Mouse (Mus musculus) forebrain, embryonic 11.5 days (tissue): Measurements from ENCODE around the gene Inpp5k. TPM values are rescaled to one million over a fixed set of nuclear protein-coding genes. Genes with fewer than 3 reads are reported as not detected.

Experiments
- ATAC-seq: fragments of 200-750 bp; cut with Nextera tagmentation; replicated peaks from 2 replicates; pipeline ENCODE4 v1.8.0; 2017; ENCODE audit warnings: moderate TSS enrichment; ENCODE audit not compliant: low FRiP score
- DNase-seq: peaks from one replicate; pipeline ENCODE4 v3.0.0-alpha.2; 2017; ENCODE audit warnings: low spot score
- H3K27ac ChIP-seq: fragments of 300-500 bp; sonication (generic); 2 replicates; pipeline ENCODE4 v1.5.1; 2014; ENCODE audit warnings: low read depth, low read length
- H3K27me3 ChIP-seq: fragments of 300-500 bp; sonication (generic); 2 replicates; pipeline ENCODE4 v1.6.1; 2014; ENCODE audit warnings: mild to moderate bottlenecking, low read length, mixed read lengths; ENCODE audit not compliant: control insufficient read depth, insufficient read depth
- H3K36me3 ChIP-seq: fragments of 300-500 bp; sonication (generic); 2 replicates; pipeline ENCODE4 v1.6.1; 2014; ENCODE audit warnings: mild to moderate bottlenecking, low read length, moderate library complexity, mixed read lengths; ENCODE audit not compliant: control insufficient read depth, insufficient read depth
- H3K4me1 ChIP-seq: fragments of 300-500 bp; sonication (generic); replicated peaks from 2 replicates; pipeline ENCODE4 v1.6.1; 2014; ENCODE audit warnings: low read length, mixed read lengths; ENCODE audit not compliant: control insufficient read depth, insufficient read depth
- H3K4me2 ChIP-seq: fragments of 300-500 bp; sonication (generic); 2 replicates; pipeline ENCODE4 v1.6.1; 2014; ENCODE audit warnings: low read depth, mild to moderate bottlenecking, low read length, moderate library complexity, mixed read lengths; ENCODE audit not compliant: severe bottlenecking
- H3K4me3 ChIP-seq: fragments of 300-500 bp; sonication (generic); 2 replicates; pipeline ENCODE4 v1.5.1; 2014; ENCODE audit warnings: low read depth, low read length
- H3K9ac ChIP-seq: fragments of 300-500 bp; sonication (generic); 2 replicates; pipeline ENCODE4 v1.6.1; 2014; ENCODE audit warnings: low read length
- H3K9me3 ChIP-seq: fragments of 300-500 bp; sonication (generic); 2 replicates; pipeline ENCODE4 v1.6.1; 2016; ENCODE audit warnings: low read length, mixed read lengths; ENCODE audit not compliant: control insufficient read depth
- WGBS: fragments of 180-500 bp; shearing (Covaris S2); extraction: QIAGEN DNeasy Blood & Tissue Kit; methylation state at CpG from one replicate; pipeline ENCODE4 v1.1.7; 2014; 5-methylcytosine and 5-hydroxymethylcytosine counted together
- polyA plus RNA-seq: library from polyadenylated mRNA; unstranded; fragments of >200 nt; fragmentation: Nextera tagmentation; extraction: Ambion mirVana; gene quantifications from 2 replicates; pipeline ENCODE4 v1.2.1, GENCODE M21; 2014

The Inpp5k gene
- polyA plus RNA-seq, 1 experiment from 2014 or later: 20.8 TPM

DNA sequence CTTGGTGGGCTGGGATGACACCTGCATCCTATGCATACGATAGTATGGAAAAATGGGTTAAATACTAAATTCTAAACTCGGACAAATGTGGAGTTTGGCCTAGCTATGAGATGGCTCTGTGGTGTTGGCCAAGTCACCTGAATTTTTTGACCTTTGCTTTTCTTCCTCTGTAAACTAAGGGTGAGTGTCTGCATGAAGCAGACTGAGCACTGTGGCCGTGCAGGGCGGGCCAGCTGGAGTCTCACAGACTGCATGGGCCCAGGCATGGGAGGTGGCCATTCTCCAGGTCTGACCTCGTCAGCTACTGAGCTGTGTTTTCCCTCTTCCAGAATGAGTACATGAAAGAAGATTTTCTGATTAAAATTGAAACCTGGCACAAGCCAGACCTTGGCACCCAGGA, 22.0 kb upstream of the Inpp5k start:
- 94% methylated on average over 5 of the region's 5 CpGs for WGBS
- Histone ChIP-seq H3K9ac (no peak overlapping the region), H3K36me3 (no peaks in the 10 kb centered on the region), H3K4me2 (no peak overlapping the region), H3K27me3 (no peaks in the 10 kb centered on the region), H3K9me3 (no peaks in the 10 kb centered on the region), H3K4me1 (no peaks in the 10 kb centered on the region), H3K4me3 (no peak overlapping the region), H3K27ac (no peak overlapping the region)
- DNase-seq (no peak), ATAC-seq (no peak)

DNA sequence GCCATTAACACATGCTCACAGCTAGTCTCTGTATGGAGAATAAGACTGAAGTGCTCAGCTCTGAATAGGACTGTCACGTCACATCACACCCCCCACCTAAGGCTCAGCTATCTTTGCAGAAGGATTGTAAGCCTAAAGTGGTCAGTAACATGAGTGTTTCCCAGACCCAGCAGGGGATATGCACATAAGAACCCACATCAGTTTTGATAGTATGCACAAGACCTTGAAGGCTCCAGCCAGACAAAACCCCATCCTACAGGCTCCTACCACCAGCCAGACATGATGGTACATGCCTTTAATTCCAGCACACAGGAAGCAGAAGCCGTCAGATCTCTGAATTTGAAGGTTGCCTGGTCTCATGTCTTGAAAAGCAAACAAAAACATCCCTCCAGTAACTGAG, 20.8 kb upstream of the Inpp5k start:
- ATAC-seq: no peak
- Histone ChIP-seq H3K27ac (no peak overlapping the region), H3K9me3 (no peaks in the 10 kb centered on the region), H3K36me3 (no peaks in the 10 kb centered on the region), H3K4me3 (no peak overlapping the region), H3K27me3 (no peaks in the 10 kb centered on the region), H3K4me2 (no peak overlapping the region), H3K4me1 (no peaks in the 10 kb centered on the region), H3K9ac (no peak overlapping the region)
- DNase-seq: no peak
- 90% methylated on average over 2 of the region's 2 CpGs for WGBS

DNA sequence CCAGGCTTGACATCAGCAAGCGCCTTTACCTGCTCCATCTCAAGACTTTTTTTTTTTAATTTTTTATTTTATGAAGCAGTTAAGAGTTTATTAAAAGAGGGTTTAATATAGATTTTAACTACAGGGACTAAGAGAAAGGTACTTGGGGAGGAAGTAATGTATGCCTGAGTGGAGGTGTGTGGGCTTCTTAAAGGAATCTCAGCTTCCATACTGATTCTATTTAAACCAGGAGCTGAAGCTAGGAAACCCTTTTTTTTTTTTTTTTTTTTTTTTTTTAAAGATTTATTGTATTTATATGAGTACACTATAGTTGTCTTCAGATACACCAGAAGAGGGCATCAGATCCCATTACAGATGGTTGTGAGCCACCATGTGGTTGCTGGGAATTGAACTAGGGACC, 16.0 kb upstream of the Inpp5k start:
- Histone ChIP-seq H3K4me3 (no peak overlapping the region), H3K36me3 (no peaks in the 10 kb centered on the region; the same call in 1 of the 2 replicates), H3K9me3 (no peaks in the 10 kb centered on the region), H3K9ac (no peak overlapping the region), H3K4me1 (no peaks in the 10 kb centered on the region), H3K27ac (no peak overlapping the region), H3K27me3 (no peaks in the 10 kb centered on the region), H3K4me2 (no peak overlapping the region)
- DNase-seq (no peak), ATAC-seq (no peak)
- WGBS: 98% methylated on average over 1 of the region's 1 CpGs

DNA sequence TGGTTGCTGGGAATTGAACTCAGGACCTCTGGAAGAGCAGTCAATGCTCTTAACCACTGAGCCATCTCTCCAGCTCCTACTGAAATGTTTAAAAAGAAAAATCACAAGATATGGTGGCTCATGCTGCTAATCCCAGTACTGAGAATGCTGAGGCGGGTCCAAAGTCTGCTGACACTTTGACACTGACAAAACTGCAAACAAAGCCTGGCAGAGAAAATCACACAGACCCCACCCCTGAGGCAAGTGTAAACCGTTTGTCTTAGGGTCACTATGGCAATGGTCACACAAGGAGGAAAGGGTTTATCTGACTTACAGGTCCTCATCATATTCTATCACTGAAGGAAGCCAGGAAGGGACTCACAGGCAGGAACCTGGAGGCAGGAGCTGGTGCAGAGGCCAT, 15.2 kb upstream of the Inpp5k start:
- Histone ChIP-seq H3K4me3 (no peak overlapping the region), H3K9me3 (no peaks in the 10 kb centered on the region), H3K4me1 (no peaks in the 10 kb centered on the region), H3K9ac (no peak overlapping the region), H3K27me3 (no peaks in the 10 kb centered on the region), H3K27ac (no peak overlapping the region), H3K4me2 (no peak overlapping the region), H3K36me3 (no peaks in the 10 kb centered on the region; the same call in 1 of the 2 replicates)
- ATAC-seq (no peak), DNase-seq (no peak)
- WGBS: 90% methylated on average over 2 of the region's 2 CpGs

DNA sequence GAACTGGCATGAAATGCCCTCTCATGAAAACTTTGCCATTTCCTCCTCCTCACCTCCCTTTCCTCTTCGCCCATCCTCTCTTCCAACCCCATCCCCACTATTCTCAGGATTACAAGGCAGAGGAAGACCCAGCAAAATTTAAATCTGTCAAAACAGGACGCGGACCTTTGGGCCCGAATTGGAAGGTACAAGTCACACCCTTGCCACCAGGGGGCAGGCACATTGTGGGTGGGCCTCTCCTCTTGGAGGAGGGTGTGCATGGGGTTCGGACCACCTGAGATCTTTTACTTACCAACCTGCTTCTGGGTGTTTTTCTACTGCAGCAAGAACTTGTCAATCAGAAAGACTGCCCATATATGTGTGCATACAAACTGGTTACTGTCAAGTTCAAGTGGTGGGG, 11.7 kb upstream of the Inpp5k start:
- no peaks in the 10 kb centered on the region for H3K27me3 ChIP-seq
- no peaks in the 10 kb centered on the region for H3K9me3 ChIP-seq
- DNase-seq: no peak
- H3K36me3 ChIP-seq: no peaks in the 10 kb centered on the region; the same call in 1 of the 2 replicates
- no peaks in the 10 kb centered on the region for H3K4me1 ChIP-seq
- WGBS: 83% methylated on average over 5 of the region's 5 CpGs
- H3K27ac ChIP-seq: no peak overlapping the region
- no peak overlapping the region for H3K4me2 ChIP-seq
- H3K9ac ChIP-seq: no peak overlapping the region
- no peak for ATAC-seq
- no peak overlapping the region for H3K4me3 ChIP-seq

DNA sequence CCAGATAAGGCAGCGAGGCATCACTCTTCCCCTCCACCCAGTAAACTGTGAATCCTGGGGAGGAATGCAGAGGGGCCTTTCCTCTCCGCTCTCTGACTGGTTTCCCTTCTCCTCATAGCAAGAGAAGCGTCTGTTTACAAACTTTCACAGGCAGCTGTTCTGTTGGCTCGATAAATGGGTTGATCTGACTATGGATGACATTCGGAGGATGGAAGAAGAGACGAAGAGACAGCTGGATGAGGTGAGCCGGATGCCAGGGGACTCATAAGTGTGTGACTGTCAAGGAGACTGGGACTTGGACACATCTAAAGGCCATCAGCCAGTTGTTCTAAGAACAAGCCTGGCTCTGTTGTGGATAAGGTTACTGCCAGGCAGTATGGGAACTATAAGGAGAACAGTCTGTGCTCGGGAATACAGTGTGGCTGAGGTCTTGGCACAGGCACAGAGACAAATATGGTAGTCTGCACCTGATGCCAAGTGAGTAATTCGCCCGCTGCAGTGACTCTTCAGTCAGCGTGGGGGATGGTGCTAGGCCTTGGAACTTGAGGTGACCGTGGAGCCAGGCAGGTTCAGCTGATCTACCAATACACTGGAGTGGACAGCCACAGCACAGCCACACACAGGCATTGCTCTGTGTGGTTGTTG, 10.5 kb upstream of the Inpp5k start:
- ATAC-seq: no peak
- H3K4me1 ChIP-seq: no peaks in the 10 kb centered on the region
- H3K4me2 ChIP-seq: no peak overlapping the region
- no peak overlapping the region for H3K4me3 ChIP-seq
- no peak overlapping the region for H3K9ac ChIP-seq
- H3K27me3 ChIP-seq: no peaks in the 10 kb centered on the region
- WGBS: 91% methylated on average over 12 of the region's 12 CpGs
- no peaks in the 10 kb centered on the region; the same call in 1 of the 2 replicates for H3K36me3 ChIP-seq
- no peak overlapping the region for H3K27ac ChIP-seq
- no peaks in the 10 kb centered on the region for H3K9me3 ChIP-seq
- DNase-seq: no peak

DNA sequence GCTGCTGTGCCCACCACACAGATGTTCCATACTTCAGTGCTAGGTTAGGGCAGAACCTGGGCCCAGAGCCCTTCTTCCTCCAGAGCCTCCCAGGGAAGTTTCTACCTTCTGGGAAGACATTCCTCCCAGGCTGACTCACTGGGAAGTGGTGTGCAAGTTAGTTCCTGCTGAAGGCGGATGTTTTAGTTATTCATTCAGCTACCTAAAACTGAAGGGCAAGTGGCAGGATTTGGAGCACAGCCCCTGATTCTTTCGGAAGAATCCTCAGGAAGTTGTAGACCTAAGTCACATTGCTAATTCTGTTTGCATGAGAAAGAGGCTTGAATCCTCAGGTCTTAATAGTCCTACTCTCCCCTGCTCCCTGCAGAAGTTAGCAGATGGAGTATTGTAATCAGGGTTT, 9.4 kb upstream of the Inpp5k start:
- 93% methylated on average over 2 of the region's 2 CpGs for WGBS
- no peaks in the 10 kb centered on the region for H3K27me3 ChIP-seq

DNA sequence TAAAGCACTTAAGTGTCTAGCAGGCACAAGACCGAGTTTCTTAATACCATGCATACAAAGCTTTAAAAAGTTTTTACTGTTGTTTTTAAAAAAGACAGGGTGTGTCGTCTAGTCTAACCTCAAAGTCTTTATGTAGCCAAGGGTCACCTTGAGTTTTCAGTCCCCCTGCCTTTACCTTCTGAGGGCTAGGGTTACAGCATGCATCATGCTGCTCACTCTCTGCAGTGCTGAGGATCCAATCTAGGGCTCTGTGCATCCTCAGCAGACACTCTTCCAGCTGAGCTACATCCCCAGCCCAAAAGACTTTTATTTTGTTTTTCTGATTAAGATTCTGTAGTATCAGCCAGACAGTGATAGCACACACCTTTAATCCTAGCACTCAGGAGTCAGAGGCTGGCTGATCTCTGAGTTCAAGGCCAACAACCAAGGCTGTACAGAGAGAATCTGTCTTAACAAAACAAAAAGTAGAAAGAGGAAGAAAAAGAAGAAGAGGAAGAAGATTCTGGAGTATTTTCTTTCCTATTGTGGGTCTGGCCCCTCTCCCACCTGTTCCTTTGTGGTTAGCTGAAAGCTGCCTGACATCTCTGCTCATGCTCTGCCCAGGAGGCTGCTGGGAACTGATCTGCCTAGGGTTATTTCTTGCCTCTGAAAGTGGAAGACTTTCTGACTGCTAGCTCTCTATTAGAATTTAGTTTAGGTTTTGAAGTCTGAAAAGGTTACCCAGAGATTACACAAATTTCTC, 8.0 kb upstream of the Inpp5k start:
- ATAC-seq: no peak
- no peak for DNase-seq
- Histone ChIP-seq H3K27me3 (no peaks in the 10 kb centered on the region), H3K4me3 (no peak overlapping the region), H3K9me3 (no peaks in the 10 kb centered on the region), H3K27ac (no peak overlapping the region), H3K4me2 (no peak overlapping the region), H3K9ac (no peak overlapping the region), H3K36me3 (peaks cover 6% of the 10 kb centered on the region; the same call in 1 of the 2 replicates), H3K4me1 (no peaks in the 10 kb centered on the region)
- WGBS: 89% methylated on average over 2 of the region's 2 CpGs

More for the DNA sequence above, 9.4 kb upstream of the Inpp5k start:
- no peak overlapping the region for H3K27ac ChIP-seq
- peaks cover 6% of the 10 kb centered on the region; the same call in 1 of the 2 replicates for H3K36me3 ChIP-seq
- ATAC-seq (no peak), DNase-seq (no peak)
- H3K9ac ChIP-seq: no peak overlapping the region
- H3K4me3 ChIP-seq: no peak overlapping the region
- no peak overlapping the region for H3K4me2 ChIP-seq
- no peaks in the 10 kb centered on the region for H3K4me1 ChIP-seq
- no peaks in the 10 kb centered on the region for H3K9me3 ChIP-seq
